Mouse (Mus musculus) thymus, adult 2 months (tissue): ENCODE results near the gene Stoml1. TPM values are rescaled to one million over a fixed set of nuclear protein-coding genes. Genes with fewer than 3 reads are reported as not detected.
"Not testable (repeated sequence)": the region's sequence is repeated elsewhere in the genome, so short reads cannot be mapped to it uniquely, and the experiment has no call there.

ENCODE experiments used
- DNase-seq: peaks from one replicate; pipeline ENCODE4 v3.0.0; 2021
- H3K27ac ChIP-seq: fragments of 200-500 bp; 2 replicates; pipeline ENCODE4 v1.5.1; 2012; ENCODE audit warnings: low read length, control low read depth; ENCODE audit not compliant: control insufficient read depth, insufficient read depth
- H3K27me3 ChIP-seq: fragments of 200-500 bp; 2 replicates; pipeline ENCODE4 v1.6.1; 2012; ENCODE audit warnings: mild to moderate bottlenecking, low read length, moderate library complexity, mixed read lengths; ENCODE audit not compliant: control insufficient read depth, insufficient read depth
- H3K36me3 ChIP-seq: fragments of 200-500 bp; 2 replicates; pipeline ENCODE4 v1.6.1; 2012; ENCODE audit warnings: mild to moderate bottlenecking, low read length, moderate library complexity; ENCODE audit not compliant: control insufficient read depth, insufficient read depth
- H3K4me1 ChIP-seq: fragments of 200-500 bp; replicated peaks from 2 replicates; pipeline ENCODE4 v1.6.1; 2012; ENCODE audit warnings: low read length; ENCODE audit not compliant: control insufficient read depth, insufficient read depth
- H3K4me3 ChIP-seq: fragments of 200-500 bp; 2 replicates; pipeline ENCODE4 v1.5.1; 2012; ENCODE audit warnings: mild to moderate bottlenecking, low read length, control low read depth, moderate library complexity; ENCODE audit not compliant: control insufficient read depth, insufficient read depth
- CTCF ChIP-seq: fragments of 200-500 bp; IDR thresholded peaks from 2 replicates; pipeline ENCODE4 v1.5.1; 2012; ENCODE audit warnings: mild to moderate bottlenecking, control low read depth, low read length, moderate library complexity, borderline replicate concordance; ENCODE audit not compliant: control insufficient read depth, poor library complexity, insufficient read depth; ENCODE audit errors: extremely low read depth
- POLR2A ChIP-seq: fragments of 200-500 bp; IDR thresholded peaks from 2 replicates; pipeline ENCODE4 v1.6.1; 2012; ENCODE audit warnings: mild to moderate bottlenecking, low read length, control low read depth, moderate library complexity; ENCODE audit not compliant: control insufficient read depth, poor library complexity, insufficient read depth; ENCODE audit errors: extremely low read depth
- WGBS: fragments of 180-500 bp; shearing (Covaris S2); methylation state at CpG from one replicate; pipeline ENCODE4 v1.1.7; 2018; 5-methylcytosine and 5-hydroxymethylcytosine counted together
- polyA plus RNA-seq: library from polyadenylated mRNA; depleted of rRNA; stranded (reverse); fragments of >200 nt; gene quantifications from 2 replicates; pipeline ENCODE4 v1.2.3, GENCODE M21; 2012

Stoml1 gene
- polyA plus RNA-seq, 1 experiment, result 71.5 TPM

GRCm38 (mm10) chr9:58248746-58249413 is 4.1 kb upstream of the Stoml1 start:
- DNase-seq, result no peak
- TF ChIP-seq POLR2A (no peak), CTCF (no peak)
- 7% methylated on average over 7 of the region's 7 CpGs for WGBS
- H3K36me3 ChIP-seq, result no peaks in the 10 kb centered on the region
- H3K27me3 ChIP-seq, result no peaks in the 10 kb centered on the region
- peak overlapping the region; percentile 94 for H3K27ac ChIP-seq
- H3K4me1 ChIP-seq, result peaks cover 20% of the 10 kb centered on the region
- peak overlapping the region; percentile 96 for H3K4me3 ChIP-seq

- TF ChIP-seq POLR2A, result peak; percentile 46; the same call in 1 of the 2 replicates
- no peak for TF ChIP-seq CTCF
- WGBS, result under 1% methylated on average over 16 of the region's 16 CpGs
- Histone ChIP-seq H3K4me3 (peak within 1 kb of the TSS; percentile 96), H3K27me3 (no peaks in the 10 kb centered on the region), H3K27ac (peak within 1 kb of the TSS; percentile 94), H3K36me3 (no peaks in the 10 kb centered on the region), H3K4me1 (peaks cover 26% of the 10 kb centered on the region)
- DNase-seq, result peak; percentile 71
These were observed 3.3 kb upstream of the Stoml1 start, which contains the start of gene Pml for GRCm38 (mm10) chr9:58249592-58250192. Gene Pml, minus strand, starts transcription at chr9:58249786.

- TF ChIP-seq POLR2A (no peak), CTCF (no peak)
- 88% methylated on average over 8 of the region's 8 CpGs for WGBS
- no peak for DNase-seq
- H3K4me1 ChIP-seq, result peaks cover 31% of the 10 kb centered on the region
- no peak overlapping the region for H3K27ac ChIP-seq
- no peaks in the 10 kb centered on the region for H3K27me3 ChIP-seq
- no peak overlapping the region for H3K4me3 ChIP-seq
- H3K36me3 ChIP-seq, result no peaks in the 10 kb centered on the region
These were observed 2.6 kb upstream of the Stoml1 start for GRCm38 (mm10) chr9:58250322-58250721.

- 97% methylated on average over 1 of the region's 1 CpGs for WGBS
- not testable (repeated sequence) for DNase-seq, H3K27ac ChIP-seq
These were observed 2.2 kb upstream of the Stoml1 start for GRCm38 (mm10) chr9:58250730-58251129.

GRCm38 (mm10) chr9:58253805-58254122 is 800 bp downstream of the Stoml1 start:
- not testable (repeated sequence) for H3K36me3 ChIP-seq, DNase-seq, H3K27me3 ChIP-seq, H3K27ac ChIP-seq
- Histone ChIP-seq H3K4me3 (peak overlapping the region; percentile 76), H3K4me1 (peaks cover 28% of the 10 kb centered on the region)
- WGBS, result 63% methylated on average over 5 of the region's 5 CpGs

More at GRCm38 (mm10) chr9:58250730-58251129, 2.2 kb upstream of the Stoml1 start:
- peaks cover 31% of the 10 kb centered on the region for H3K4me1 ChIP-seq
- not testable (repeated sequence) for H3K4me3 ChIP-seq, H3K27me3 ChIP-seq, H3K36me3 ChIP-seq

GRCm38 (mm10) chr9:58255105-58255504 is 2.1 kb downstream of the Stoml1 start:
- 24% methylated on average over 2 of the region's 2 CpGs for WGBS
- H3K27ac ChIP-seq, result peak overlapping the region; percentile 9
- no peak for TF ChIP-seq POLR2A
- TF ChIP-seq CTCF, result no peak
- no peaks in the 10 kb centered on the region for H3K36me3 ChIP-seq
- no peaks in the 10 kb centered on the region for H3K27me3 ChIP-seq
- DNase-seq, result no peak
- H3K4me3 ChIP-seq, result no peak overlapping the region
- H3K4me1 ChIP-seq, result peaks cover 26% of the 10 kb centered on the region
